Mouse (Mus musculus) frontal cortex, postnatal 25 days (tissue): ENCODE results near the gene Inpp5f.
A peak's percentile ranks its signal among the peaks of the same experiment; 100 is the strongest.
"Not testable (repeated sequence)": the region's sequence is repeated elsewhere in the genome, so short reads cannot be mapped to it uniquely, and the experiment has no call there.

ENCODE experiments used
- DNase-seq, 2 experiments: peaks; one replicate each; pipeline ENCODE4 v3.0.0; 2022; ENCODE audit warnings: low spot score in 2 of 2

Inpp5f gene

GRCm38 (mm10) chr7:128610897-128611798 is at the start of gene Inpp5f:
Gene Inpp5f (plus strand): TSS chr7:128611328.
- DNase-seq, result peak; percentile 79 to 89

- no peak for DNase-seq
Observed at GRCm38 (mm10) chr7:128563373-128563772, 47.8 kb upstream of the Inpp5f start.

- DNase-seq, result no peak
Observed at GRCm38 (mm10) chr7:128566311-128566710, 44.8 kb upstream of the Inpp5f start.

GRCm38 (mm10) chr7:128567561-128568244 is 43.4 kb upstream of the Inpp5f start:
- DNase-seq, result no peak

GRCm38 (mm10) chr7:128569429-128569828 is 41.7 kb upstream of the Inpp5f start:
- not testable (repeated sequence) for DNase-seq

- no peak for DNase-seq
Observed at GRCm38 (mm10) chr7:128569987-128570656, 41.0 kb upstream of the Inpp5f start.

GRCm38 (mm10) chr7:128570657-128571056 is 40.5 kb upstream of the Inpp5f start:
- not testable (repeated sequence) for DNase-seq

GRCm38 (mm10) chr7:128572030-128572429 is 39.1 kb upstream of the Inpp5f start:
- no peak for DNase-seq

GRCm38 (mm10) chr7:128575211-128575610 is 35.9 kb upstream of the Inpp5f start:
- no peak for DNase-seq

- no peak for DNase-seq
Observed at GRCm38 (mm10) chr7:128575794-128576193, 35.3 kb upstream of the Inpp5f start.

- no peak for DNase-seq
Observed at GRCm38 (mm10) chr7:128577607-128578006, 33.5 kb upstream of the Inpp5f start.

- DNase-seq, result no peak
Observed at GRCm38 (mm10) chr7:128578199-128578945, 32.8 kb upstream of the Inpp5f start.

GRCm38 (mm10) chr7:128579381-128579780 is 31.7 kb upstream of the Inpp5f start:
- DNase-seq, result no peak

GRCm38 (mm10) chr7:128580318-128580717 is 30.8 kb upstream of the Inpp5f start:
- DNase-seq, result no peak

GRCm38 (mm10) chr7:128581864-128582484 is 29.2 kb upstream of the Inpp5f start:
- no peak for DNase-seq

- DNase-seq, result peak; percentile 15 to 41
Observed at GRCm38 (mm10) chr7:128583213-128583948, 27.7 kb upstream of the Inpp5f start.

GRCm38 (mm10) chr7:128587334-128587933 is 23.7 kb upstream of the Inpp5f start:
- DNase-seq, result no peak

- no peak for DNase-seq
Observed at GRCm38 (mm10) chr7:128591345-128592084, 19.6 kb upstream of the Inpp5f start.
